Mouse (Mus musculus) liver, embryonic 14.5 days (tissue): ENCODE results near the gene Rpp25. TPM values are rescaled to one million over a fixed set of nuclear protein-coding genes. Genes with fewer than 3 reads are reported as not detected.

Source experiments
- ATAC-seq: fragments of 200-750 bp; cut with Nextera tagmentation; 2 replicates; pipeline ENCODE4 v1.8.0; 2017; ENCODE audit warnings: moderate number of reproducible peaks, mild to moderate bottlenecking, moderate library complexity; ENCODE audit not compliant: insufficient read depth
- DNase-seq, 3 experiments: peaks; one replicate each; pipeline ENCODE4 v3.0.0-alpha.2; 2012 to 2013; ENCODE audit warnings: low read depth in 3 of 3, low spot score in 3 of 3
- H3K27ac ChIP-seq: fragments of 300-500 bp; sonication (generic); 2 replicates; pipeline ENCODE4 v1.5.1; 2014; ENCODE audit warnings: moderate library complexity, mild to moderate bottlenecking, control low read depth, inconsistent platforms
- H3K27me3 ChIP-seq: fragments of 300-500 bp; sonication (generic); 2 replicates; pipeline ENCODE4 v1.6.1; 2014; ENCODE audit warnings: mild to moderate bottlenecking, low read length, moderate library complexity; ENCODE audit not compliant: control insufficient read depth, insufficient read depth
- H3K36me3 ChIP-seq: fragments of 300-500 bp; sonication (generic); replicated peaks from 2 replicates; pipeline ENCODE4 v1.6.1; 2014; ENCODE audit warnings: low read depth; ENCODE audit not compliant: control insufficient read depth, insufficient read depth
- H3K4me1 ChIP-seq, 2 experiments: fragments of 200-500 bp in 1 of 2; fragments of 300-500 bp in 1 of 2; sonication (generic) in 1 of 2; replicated peaks; 2 replicates each; pipeline ENCODE4 v1.6.1; 2012 to 2014; ENCODE audit warnings: antibody characterized with exemption in 1 of 2, inconsistent platforms in 1 of 2, low read length in 1 of 2; ENCODE audit not compliant: control insufficient read depth in 2 of 2, insufficient read depth in 2 of 2
- H3K4me2 ChIP-seq: fragments of 300-500 bp; sonication (generic); 2 replicates; pipeline ENCODE4 v1.6.1; 2014; ENCODE audit warnings: low read depth, mild to moderate bottlenecking, control low read depth, moderate library complexity
- H3K4me3 ChIP-seq, 2 experiments: fragments of 200-500 bp in 1 of 2; fragments of 300-500 bp in 1 of 2; sonication (generic) in 1 of 2; 2 replicates each; pipeline ENCODE4 v1.5.1; 2012 to 2014; ENCODE audit warnings: low read depth in 2 of 2, low read length in 2 of 2, mild to moderate bottlenecking in 2 of 2, control low read depth in 1 of 2, inconsistent platforms in 1 of 2, moderate library complexity in 1 of 2; ENCODE audit not compliant: insufficient read depth in 1 of 2
- H3K9ac ChIP-seq: fragments of 300-500 bp; sonication (generic); replicated peaks from 2 replicates; pipeline ENCODE4 v1.6.1; 2014; ENCODE audit warnings: mild to moderate bottlenecking, control low read depth, moderate library complexity
- H3K9me3 ChIP-seq: fragments of 300-500 bp; sonication (generic); 2 replicates; pipeline ENCODE4 v1.6.1; 2016; ENCODE audit warnings: low read length, mixed read lengths; ENCODE audit not compliant: control insufficient read depth
- CTCF ChIP-seq: IDR thresholded peaks from 2 replicates; pipeline ENCODE4 v1.5.1; 2016; ENCODE audit warnings: antibody characterized with exemption, low read depth, control low read depth
- EP300 ChIP-seq: IDR thresholded peaks from 2 replicates; pipeline ENCODE4 v1.6.1; 2016; ENCODE audit warnings: antibody characterized with exemption, low read depth
- WGBS: fragments of 180-500 bp; shearing (Covaris S2); extraction: QIAGEN DNeasy Blood & Tissue Kit; methylation state at CpG from one replicate; pipeline ENCODE4 v1.1.7; 2014; ENCODE audit not compliant: insufficient replicate concordance; 5-methylcytosine and 5-hydroxymethylcytosine counted together
- polyA plus RNA-seq, 2 experiments: library from polyadenylated mRNA; depleted of rRNA in 1 of 2; stranded (reverse) in 1 of 2; unstranded in 1 of 2; fragments of >200 nt; fragmentation: Nextera tagmentation in 1 of 2; extraction: Ambion mirVana in 1 of 2; gene quantifications; 2 replicates each; pipeline versions ENCODE4 v1.2.1 to v1.2.3; 2012 to 2014

The Rpp25 gene
- polyA plus RNA-seq, 2 experiments = 0.18 to 0.39 TPM

- Histone ChIP-seq H3K27me3 (no peaks in the 10 kb centered on the region), H3K27ac (no peak overlapping the region), H3K4me2 (peak overlapping the region; percentile 92), H3K9me3 (no peaks in the 10 kb centered on the region), H3K4me3 (peak overlapping the region in 1 of 2 experiments; percentile 79; a peak in 3 of 4 replicates), H3K9ac (peak overlapping the region; percentile 86), H3K4me1 (peaks cover 12 to 26% of the 10 kb centered on the region in 2 experiments), H3K36me3 (no peaks in the 10 kb centered on the region)
- 55% methylated on average over 4 of the region's 4 CpGs for WGBS
- no peak for DNase-seq
- ATAC-seq = no peak
- TF ChIP-seq EP300 (no peak), CTCF (no peak)
Observed at GRCm38 (mm10) chr9:57522861-57523246, 19.0 kb downstream of the Rpp25 start.

DNA sequence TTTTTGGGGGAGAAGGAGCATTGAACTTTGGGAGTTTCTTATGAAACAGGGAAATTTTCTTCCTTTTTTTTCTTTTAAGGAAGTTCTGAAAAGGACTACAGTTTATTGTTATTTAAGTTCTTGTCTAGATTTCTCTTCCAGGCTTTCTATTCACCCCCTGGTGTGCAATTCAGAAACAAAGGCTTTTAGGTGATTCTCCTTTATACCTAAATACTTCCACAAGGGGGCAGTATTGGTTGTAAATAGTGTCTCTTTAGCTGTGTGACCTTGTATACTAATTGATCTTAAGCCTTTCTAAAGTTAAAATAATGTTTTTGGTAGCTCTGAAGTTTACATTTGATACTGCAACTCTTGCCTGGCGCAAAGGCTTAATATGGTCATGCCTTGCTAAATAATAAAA, 19.9 kb downstream of the Rpp25 start:
- TF ChIP-seq CTCF (peak; percentile 54; the same call in 1 of the 2 replicates), EP300 (no peak)
- Histone ChIP-seq H3K27me3 (no peaks in the 10 kb centered on the region), H3K27ac (no peak overlapping the region), H3K4me1 (peaks cover 12 to 26% of the 10 kb centered on the region in 2 experiments), H3K4me2 (no peak overlapping the region), H3K36me3 (no peaks in the 10 kb centered on the region), H3K9ac (no peak overlapping the region), H3K9me3 (no peaks in the 10 kb centered on the region), H3K4me3 (no peak overlapping the region)
- no peak for ATAC-seq
- WGBS = 46% methylated on average over 1 of the region's 1 CpGs
- peak; percentile 54 to 74 (median 57) for DNase-seq

DNA sequence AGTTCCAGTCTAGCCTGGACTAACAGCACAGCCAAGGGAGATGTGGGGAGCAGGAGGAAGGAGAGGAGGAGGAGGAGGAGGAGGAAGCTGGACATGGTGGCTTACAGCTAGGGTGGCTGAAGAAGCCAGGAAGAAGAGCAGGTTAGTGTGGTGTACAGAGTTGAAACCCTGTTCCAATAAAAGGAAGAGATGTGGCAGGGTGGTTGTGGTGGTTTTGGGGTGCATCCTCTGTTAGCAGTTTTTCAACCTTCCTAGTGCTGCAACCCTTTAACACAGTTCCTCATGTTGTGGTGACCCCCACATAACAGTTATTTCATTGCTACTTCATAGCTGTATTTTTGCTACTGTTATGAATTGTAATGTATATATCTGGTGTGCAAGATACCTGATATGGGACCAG, 20.6 kb downstream of the Rpp25 start:
- H3K4me3 ChIP-seq = no peak overlapping the region
- H3K4me2 ChIP-seq = no peak overlapping the region; the same call in 1 of the 2 replicates
- TF ChIP-seq CTCF (no peak), EP300 (no peak)
- H3K9ac ChIP-seq = no peak overlapping the region
- no peak overlapping the region for H3K27ac ChIP-seq
- peaks cover 6% of the 10 kb centered on the region for H3K36me3 ChIP-seq
- no peaks in the 10 kb centered on the region for H3K9me3 ChIP-seq
- H3K27me3 ChIP-seq = no peaks in the 10 kb centered on the region
- H3K4me1 ChIP-seq = peaks cover 12 to 26% of the 10 kb centered on the region in 2 experiments
- DNase-seq (no peak), ATAC-seq (no peak)

DNA sequence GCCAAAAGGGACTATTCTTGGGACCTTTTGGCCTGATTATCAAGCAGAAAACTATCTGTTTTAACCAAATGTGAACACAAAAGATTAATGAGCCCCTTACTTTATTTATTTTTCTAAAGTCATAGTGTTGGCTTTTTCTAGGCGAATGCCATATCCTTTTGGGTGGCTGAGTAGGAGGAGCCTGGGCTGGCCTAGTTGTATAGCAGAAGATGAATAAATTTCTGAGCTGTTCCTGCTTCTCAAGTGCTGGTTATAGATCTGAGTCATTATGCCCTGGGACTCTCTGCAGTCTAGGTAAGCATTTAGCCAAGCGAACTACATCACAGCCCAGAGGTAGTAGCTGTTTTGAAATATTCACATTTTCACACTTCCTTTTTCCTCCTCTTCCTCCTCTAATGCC, 21.7 kb downstream of the Rpp25 start:
- ATAC-seq (no peak), DNase-seq (no peak)
- H3K36me3 ChIP-seq = peaks cover 11% of the 10 kb centered on the region
- H3K9ac ChIP-seq = no peak overlapping the region
- H3K27me3 ChIP-seq = no peaks in the 10 kb centered on the region
- no peak overlapping the region for H3K4me2 ChIP-seq
- TF ChIP-seq CTCF (no peak), EP300 (no peak)
- peaks cover 12 to 23% of the 10 kb centered on the region in 2 experiments for H3K4me1 ChIP-seq
- H3K4me3 ChIP-seq = no peak overlapping the region
- H3K9me3 ChIP-seq = no peaks in the 10 kb centered on the region
- WGBS = 60% methylated on average over 2 of the region's 2 CpGs
- no peak overlapping the region for H3K27ac ChIP-seq

- Histone ChIP-seq H3K27ac (no peak overlapping the region), H3K4me3 (no peak overlapping the region), H3K36me3 (peaks cover 15% of the 10 kb centered on the region), H3K4me1 (peaks cover 12 to 22% of the 10 kb centered on the region in 2 experiments), H3K9ac (no peak overlapping the region), H3K27me3 (no peaks in the 10 kb centered on the region), H3K9me3 (no peaks in the 10 kb centered on the region), H3K4me2 (no peak overlapping the region)
- no peak for DNase-seq
- TF ChIP-seq CTCF = no peak
- no peak for TF ChIP-seq EP300
- ATAC-seq = no peak
Observed at GRCm38 (mm10) chr9:57526435-57526834, 22.6 kb downstream of the Rpp25 start.
